Mouse (Mus musculus): ENCODE data around the gene Ankrd35.
"Not testable (repeated sequence)": the region's sequence is repeated elsewhere in the genome, so short reads cannot be mapped to it uniquely, and the experiment has no call there.

Ankrd35 gene

DNA sequence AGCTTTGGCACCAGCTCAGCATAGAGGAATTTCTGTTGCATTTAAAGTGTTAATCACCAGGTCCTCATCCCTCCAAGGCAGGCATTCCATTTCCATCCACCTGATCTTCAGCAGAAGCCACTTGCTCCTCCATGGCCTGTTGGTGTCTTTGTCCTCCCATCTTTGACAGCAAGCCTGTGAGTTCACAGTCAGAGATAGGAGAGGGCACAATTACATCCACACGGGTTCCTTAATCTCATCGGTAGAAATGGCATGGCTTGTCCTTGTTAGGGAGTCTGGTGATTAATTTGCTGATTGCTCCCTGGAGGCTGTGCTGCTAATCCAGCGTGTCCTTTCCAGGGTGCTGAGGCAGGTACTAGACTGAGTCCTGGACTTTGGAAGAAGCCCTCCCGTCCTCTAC is 3.6 kb downstream of the Ankrd35 start:
- no peak for DNase-seq (ENCODE audit: low spot score in 2 of 2)

DNA sequence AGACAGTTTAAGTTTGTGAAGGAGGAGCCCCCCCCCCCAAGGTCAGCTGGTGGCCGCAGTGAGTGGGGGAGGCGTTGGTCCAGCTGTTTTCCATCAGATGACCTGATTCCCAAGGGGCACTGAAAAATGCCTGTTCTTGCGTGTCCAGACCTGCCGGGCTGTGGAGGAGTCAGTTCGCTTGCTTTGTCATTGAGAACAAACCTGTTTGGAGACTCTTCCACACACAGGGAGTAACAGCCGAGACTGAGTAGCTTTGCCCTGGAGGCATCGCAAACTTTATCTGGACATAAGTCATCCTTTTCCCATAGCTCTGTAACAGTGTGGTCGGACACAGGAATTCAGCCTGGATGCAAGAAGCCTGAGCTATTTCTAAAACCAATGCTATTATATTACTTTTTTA is 4.5 kb downstream of the Ankrd35 start:
- no peak for DNase-seq (ENCODE audit: low spot score in 2 of 2)

DNA sequence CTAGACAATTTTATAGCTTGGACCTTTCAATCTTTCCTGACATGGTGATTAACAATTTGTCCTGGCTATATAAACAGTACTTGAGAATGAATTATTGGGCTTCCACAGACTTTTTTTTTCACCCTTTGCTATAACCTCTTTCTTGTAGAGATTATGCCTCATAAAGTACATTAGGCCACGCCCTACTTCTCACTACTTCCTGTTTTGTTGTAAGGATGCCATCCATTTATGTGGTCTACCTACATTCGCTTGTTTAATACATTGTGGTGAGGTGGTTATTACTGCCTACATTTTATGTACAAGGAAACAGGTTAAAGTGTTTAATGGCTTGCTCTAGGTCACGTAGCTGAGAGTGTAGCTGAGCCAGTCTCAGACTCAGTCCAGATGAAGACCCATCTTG is 5.2 kb downstream of the Ankrd35 start:
- DNase-seq (ENCODE audit: low spot score in 2 of 2): no peak

DNA sequence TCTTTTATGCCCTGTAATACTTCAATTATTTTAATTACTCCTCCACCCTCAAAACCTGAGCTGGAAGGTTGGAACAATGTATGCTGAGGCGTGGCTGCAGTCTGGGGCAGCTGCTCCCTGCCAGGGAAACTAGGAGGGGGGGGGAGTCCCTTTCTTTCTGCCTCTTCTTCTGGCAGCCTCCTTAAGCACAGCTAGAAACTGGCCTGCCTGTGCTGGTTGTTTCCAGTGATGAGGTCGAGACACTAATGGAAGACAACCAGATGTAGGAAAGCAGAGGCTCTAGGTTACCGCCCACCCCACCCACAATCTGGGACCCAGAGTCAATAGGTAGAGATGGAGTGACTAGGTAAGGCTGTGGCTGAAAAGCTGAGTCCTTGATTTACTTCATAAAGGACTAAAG is 5.8 kb downstream of the Ankrd35 start:
- DNase-seq (ENCODE audit: low spot score in 2 of 2): no peak

DNA sequence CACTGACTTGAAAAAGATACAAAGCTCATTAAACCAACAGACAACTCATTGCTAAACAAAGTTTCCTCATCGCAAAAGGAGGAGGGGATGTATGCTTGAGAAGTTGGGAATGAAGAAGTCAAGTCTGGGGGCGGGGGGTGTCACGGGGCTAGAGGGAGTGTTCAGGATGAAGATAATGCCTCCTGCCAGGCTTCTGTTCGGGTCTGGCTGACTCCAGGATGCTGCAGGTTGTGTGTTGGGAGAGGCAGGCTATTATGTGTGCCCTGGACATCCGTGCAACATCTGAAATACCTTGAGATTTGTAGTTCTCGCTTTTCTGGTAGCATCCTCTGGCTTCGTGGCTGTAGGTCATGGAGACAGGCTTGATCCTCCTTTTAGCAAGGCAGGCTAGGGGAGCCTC is 8.5 kb downstream of the Ankrd35 start:
- no peak for DNase-seq (ENCODE audit: low spot score in 2 of 2)

- DNase-seq (ENCODE audit: low spot score in 2 of 2): no peak
Measured at GRCm38 (mm10) chr3:96679159-96679674, 9.3 kb downstream of the Ankrd35 start.

DNA sequence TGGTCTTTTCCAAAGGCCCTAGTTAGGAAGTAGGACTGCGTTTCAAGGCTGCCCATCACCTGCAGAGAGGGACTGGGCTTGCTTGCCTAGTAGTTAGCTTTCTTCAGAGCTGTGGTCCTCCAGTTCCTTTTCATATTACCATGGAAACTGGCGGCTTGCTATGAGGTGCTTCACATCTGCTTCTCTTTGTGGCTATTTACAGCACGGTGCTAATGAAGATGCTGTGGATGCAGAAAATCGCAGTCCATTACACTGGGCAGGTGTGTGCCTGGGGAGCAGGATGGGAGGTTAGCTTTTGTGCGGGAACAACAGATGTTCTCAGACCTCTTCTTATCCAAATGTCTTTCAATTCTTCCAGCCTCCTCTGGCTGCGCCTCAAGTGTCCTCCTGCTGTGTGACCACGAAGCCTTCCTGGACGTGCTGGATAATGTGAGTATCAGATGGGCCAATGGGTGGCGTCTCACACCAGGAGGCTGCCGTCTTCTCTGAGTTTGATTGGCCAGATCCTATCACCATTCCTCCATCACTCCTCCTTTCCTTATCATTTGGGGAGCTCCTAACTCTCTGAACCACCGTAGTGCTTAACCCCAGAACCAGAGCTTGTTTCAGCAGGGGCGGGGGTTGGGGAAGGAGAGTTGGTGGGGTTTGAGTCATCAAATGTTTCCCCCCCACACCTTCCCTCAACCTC is 10.5 kb downstream of the Ankrd35 start:
- DNase-seq (ENCODE audit: low spot score in 2 of 2): no peak

DNA sequence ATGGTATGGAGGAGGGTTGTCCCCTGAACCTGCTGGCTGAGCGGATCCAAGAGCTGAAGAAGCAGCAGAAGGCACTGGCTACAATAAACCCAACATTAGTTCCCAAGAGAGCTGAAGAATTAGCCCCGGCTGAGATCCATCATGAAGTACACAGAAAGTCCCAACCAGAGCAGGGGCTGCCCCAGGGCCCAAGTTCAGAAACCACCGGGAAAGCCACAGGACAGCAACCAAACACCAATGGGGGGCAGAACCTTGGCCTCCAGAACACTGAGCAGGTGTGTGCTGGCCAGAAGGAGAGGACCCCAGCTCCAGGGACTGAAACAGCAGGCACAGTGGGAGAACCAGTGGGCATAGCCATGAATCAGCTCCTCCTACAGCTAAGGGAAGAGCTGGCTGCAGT is 13.6 kb downstream of the Ankrd35 start:
- no peak for DNase-seq (ENCODE audit: low spot score in 2 of 2)

DNA sequence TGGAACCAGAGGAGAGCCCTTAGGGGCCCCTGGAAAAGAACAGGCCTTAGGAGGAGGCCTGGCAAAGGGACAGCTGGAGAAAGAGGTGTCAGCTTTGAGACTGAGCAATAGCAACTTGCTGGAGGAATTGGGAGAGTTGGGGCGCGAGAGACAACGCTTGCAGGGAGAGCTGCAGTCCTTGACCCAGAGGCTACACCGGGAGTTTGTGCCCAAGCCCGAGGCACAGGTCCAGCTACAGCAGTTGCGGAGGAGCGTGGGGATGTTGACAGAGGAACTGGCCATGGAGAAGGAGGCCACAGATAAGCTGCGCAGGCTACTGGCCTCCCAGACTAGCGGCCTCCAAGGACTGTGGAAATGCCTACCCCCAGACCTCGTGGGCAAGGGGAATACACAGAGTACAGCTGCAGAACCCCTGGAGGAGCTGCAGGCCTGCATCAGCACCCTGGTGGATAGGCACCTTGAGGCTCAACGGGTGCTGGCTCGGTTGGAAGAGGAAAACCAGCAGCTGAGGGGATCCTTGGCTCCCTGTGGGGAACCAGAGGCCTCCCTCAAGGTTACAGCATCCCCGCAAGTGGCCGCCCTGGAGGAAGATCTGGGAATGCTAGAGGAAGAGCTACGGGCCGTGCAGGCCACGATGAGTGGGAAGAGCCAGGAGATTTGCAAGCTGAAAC is 14.4 kb downstream of the Ankrd35 start:
- no peak for DNase-seq (ENCODE audit: low spot score in 2 of 2)

DNA sequence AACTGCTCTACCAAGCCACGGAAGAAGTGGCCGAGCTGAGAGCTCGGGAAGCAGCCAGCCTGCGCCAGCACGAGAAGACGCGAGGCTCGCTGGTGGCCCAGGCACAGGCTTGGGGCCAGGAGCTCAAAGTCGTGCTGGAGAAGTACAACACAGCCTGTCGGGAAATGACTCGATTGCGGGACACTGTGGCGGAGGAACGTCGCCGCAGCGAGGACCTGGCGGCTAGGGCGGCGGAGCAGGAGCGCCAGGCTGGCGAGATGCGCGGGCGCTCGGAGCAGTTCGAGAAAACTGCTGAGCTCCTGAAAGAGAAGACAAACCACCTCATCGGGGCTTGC is 14.9 kb downstream of the Ankrd35 start:
- no peak for DNase-seq (ENCODE audit: low spot score in 2 of 2)

DNA sequence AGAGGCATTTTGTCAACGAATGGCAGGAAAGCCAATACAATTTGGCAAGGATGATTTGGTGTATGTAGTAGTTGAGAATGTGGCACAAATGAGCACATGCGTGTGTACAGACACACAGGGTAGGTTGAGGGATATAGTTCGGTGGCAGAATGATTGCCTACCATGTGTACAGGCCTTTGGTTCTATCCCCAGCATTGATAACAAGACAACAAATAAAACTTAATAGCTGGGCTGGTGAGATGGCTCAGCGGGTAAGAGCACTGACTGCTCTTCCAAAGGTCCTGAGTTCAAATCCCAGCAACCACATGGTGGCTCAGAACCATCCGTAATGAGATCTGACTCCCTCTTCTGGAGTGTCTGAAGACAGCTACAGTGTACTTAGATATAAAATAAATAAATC is 16.1 kb downstream of the Ankrd35 start:
- DNase-seq (ENCODE audit: low spot score in 2 of 2): not testable (repeated sequence)

DNA sequence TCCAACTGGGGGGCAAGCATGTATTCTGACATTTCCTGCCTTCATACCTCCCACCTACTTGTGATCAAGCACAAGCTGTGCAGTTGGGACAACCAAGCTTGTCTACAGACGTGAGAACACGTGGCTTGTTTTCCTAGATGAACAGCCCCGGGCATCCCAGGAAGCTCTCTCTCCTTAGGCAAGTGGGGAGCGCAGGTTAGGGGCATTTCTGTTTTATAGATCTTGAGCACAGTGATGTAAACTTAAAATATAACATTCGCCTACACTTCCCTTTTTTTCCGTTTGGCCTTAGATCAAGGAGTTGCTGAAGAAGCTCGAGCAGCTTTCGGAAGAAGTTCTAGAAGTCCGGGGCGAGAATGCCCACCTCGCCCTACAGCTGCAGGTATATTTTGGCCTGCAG is 18.9 kb downstream of the Ankrd35 start:
- DNase-seq (ENCODE audit: low spot score in 2 of 2): no peak

- DNase-seq (ENCODE audit: low spot score in 2 of 2): no peak
Measured at GRCm38 (mm10) chr3:96690298-96690697, 20.4 kb downstream of the Ankrd35 start.

GRCm38 (mm10) chr3:96692506-96692905 is 22.6 kb downstream of the Ankrd35 start:
- no peak for DNase-seq (ENCODE audit: low spot score in 2 of 2)

DNA sequence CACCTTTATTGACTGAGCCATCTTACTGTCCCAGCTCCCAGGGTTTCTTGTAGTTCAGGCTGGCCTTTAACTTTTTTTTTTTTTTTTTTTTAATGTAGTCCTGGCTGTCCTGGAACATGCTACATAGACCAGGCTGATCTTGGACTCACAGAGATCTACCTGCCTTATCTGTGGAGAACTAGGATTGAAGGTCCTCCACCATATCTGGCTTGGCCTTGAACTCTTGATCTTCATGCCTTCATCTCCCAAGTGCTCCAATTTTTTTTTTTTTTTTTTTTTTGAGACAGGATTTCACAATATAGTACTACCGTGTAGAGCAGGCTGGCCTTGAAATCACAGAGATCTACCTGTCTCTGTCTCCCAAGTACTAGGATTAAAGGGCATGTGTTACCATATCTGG is 23.6 kb downstream of the Ankrd35 start:
- no peak for DNase-seq (ENCODE audit: low spot score in 2 of 2)

- peak in 1 of 2 experiments; percentile 43 for DNase-seq (ENCODE audit: low spot score in 2 of 2)
Measured at GRCm38 (mm10) chr3:96696198-96696765, 26.4 kb downstream of the Ankrd35 start, which contains the start of gene Pias3. TSS of gene Pias3 (plus strand) at chr3:96696384.

DNA sequence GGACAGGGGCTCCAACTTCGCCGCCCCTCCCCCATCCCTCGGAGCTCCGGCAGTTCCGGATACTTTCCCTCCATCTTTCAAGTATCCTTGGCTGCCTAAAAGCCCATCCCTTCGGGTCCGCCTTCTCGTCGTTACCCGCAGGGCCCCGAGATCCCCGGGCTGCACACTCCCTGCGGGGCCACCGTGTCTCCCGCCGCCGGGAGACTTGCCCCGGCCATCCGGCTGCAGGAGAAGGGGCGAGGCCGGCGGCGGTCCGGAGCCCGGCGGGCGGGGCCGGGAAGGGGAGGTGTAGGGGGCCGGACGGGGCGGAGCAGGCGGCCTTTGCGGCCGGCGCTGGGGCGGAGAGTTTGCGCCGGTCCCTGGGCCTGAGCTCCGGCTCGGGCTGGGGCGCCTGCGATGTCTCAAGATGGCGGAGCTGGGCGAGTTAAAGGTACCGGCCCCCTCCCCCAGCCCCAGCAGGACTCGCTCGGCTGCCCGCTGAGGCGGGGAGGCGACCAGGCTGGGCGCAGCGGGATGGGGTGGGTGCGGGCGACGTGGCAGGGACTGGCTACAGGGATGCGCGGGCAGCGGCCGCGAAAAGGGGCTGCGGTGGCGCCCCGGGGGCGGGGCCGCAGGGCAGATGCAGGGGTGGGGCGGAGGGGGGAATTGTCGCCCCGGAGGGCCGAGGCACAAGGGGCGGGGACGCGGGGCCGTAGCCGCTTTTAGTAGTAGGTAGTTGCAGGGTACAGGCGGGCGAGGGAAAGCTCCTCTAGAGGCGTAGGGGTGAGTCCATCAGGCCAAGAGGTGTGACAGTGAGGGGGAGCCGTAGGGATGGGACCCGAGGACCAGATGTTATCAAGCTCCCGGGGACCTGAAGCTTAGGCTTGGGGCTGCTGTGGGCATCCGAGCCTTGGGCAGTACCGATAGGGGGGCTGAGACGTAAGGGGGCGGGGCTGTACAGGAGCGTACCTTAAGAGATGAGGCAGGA is 27.1 kb downstream of the Ankrd35 start:
- peak; percentile 66 to 77 for DNase-seq (ENCODE audit: low spot score in 2 of 2)

GRCm38 (mm10) chr3:96698993-96699690 is 29.2 kb downstream of the Ankrd35 start:
- DNase-seq (ENCODE audit: low spot score in 2 of 2): peak in 1 of 2 experiments; percentile 42

DNA sequence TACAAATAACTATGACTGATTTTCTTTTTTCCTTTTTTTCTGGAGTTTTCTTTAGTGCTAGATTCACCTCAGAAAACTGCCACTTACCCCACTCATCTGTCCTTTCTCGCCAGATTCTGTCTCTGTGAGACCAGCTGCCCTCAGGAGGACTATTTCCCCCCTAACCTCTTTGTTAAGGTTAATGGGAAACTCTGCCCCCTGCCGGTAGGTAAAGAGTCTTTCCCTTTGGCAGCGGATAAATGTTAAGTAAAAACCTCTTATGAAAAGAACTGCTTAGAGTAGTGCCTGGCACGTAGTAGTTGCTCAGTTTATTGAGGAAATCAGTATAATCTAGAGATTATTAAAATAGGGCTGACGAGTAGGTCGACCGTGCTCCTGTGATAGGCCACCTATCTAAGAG is 30.4 kb downstream of the Ankrd35 start:
- DNase-seq (ENCODE audit: low spot score in 2 of 2): no peak

DNA sequence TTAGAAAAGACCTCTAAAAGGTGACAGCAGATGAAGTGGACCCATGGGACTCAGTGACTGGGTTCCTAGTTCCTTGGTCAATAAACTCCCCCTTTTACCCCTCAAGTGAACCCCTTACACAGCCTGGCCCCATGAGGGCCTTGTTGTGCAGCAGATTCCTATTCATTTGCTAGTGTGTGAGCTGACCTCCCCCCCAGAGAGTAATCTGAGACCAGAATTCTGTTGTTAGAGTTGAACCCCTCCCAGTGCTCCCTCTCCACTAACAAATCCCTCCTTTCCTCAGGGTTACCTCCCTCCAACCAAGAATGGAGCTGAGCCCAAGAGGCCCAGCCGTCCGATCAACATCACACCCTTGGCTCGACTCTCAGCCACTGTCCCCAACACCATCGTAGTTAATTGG is 31.1 kb downstream of the Ankrd35 start:
- no peak for DNase-seq (ENCODE audit: low spot score in 2 of 2)

GRCm38 (mm10) chr3:96704778-96705177 is 34.8 kb downstream of the Ankrd35 start:
- DNase-seq (ENCODE audit: low spot score in 2 of 2): no peak
